ENCODE assay signal across 20 mouse cellular contexts in genomic region chr14:14645084-14645483, GRCm38 (mm10). TPM values are rescaled to one million over a fixed set of nuclear protein-coding genes. Genes with fewer than 3 reads are reported as not detected.
A peak's percentile ranks its signal among the peaks of the same experiment; 100 is the strongest.
DNase-seq lines count a peak whose midpoint lies in the region; ATAC-seq and TF ChIP-seq lines count a peak whose summit lies in the region.
"Had no signal": no experiment of that assay in that cellular context is flagged by ENCODE, and none has a peak within 500 bp of the region (broad histone marks: within the 10 kb centered on the region; RNA-seq: fewer than 3 reads in every experiment).

No protein-coding gene starts in this region.

- TF ChIP-seq EP300 in liver, embryonic 14.5 days (IDR thresholded peaks at IDR 0.05; ENCODE audit: low read depth) = no peak

- peak; percentile 48; the same call in 1 of the 2 replicates for ATAC-seq in liver, embryonic 14.5 days (ENCODE audit: insufficient read depth)
- ATAC-seq in liver, embryonic 11.5 days (replicated peaks; ENCODE audit: low FRiP score) = no peak
- ATAC-seq in common myeloid progenitor, adult 5-6 weeks (replicated peaks; ENCODE audit: low read depth, poor library complexity, severe bottlenecking) = peak; percentile 83
- 0 out of 2 replicates have a peak, but pooled peaks have one; percentile 12 for ATAC-seq in granulocyte monocyte progenitor cell, adult 5-6 weeks (replicated peaks; ENCODE audit: poor library complexity, severe bottlenecking)
- peak; percentile 84 for ATAC-seq in megakaryocyte-erythroid progenitor cell, adult 5-6 weeks (replicated peaks; ENCODE audit: low FRiP score, low TSS enrichment, poor library complexity, severe bottlenecking)
- no peak for ATAC-seq in midbrain, embryonic 11.5 days (ENCODE audit: low FRiP score)
- ATAC-seq: forebrain, embryonic 13.5 days; forebrain, embryonic 15.5 days had no signal

- 16% methylated on average over 3 of the region's 3 CpGs for WGBS in liver, embryonic 14.5 days (ENCODE audit: insufficient replicate concordance)
- WGBS in liver, embryonic 11.5 days = 50% methylated on average over 3 of the region's 3 CpGs
- WGBS in midbrain, embryonic 11.5 days = 63% methylated on average over 3 of the region's 3 CpGs

- H3K27ac ChIP-seq in liver, embryonic 14.5 days = no peak overlapping the region
- no peak overlapping the region for H3K27ac ChIP-seq in liver, embryonic 11.5 days (ENCODE audit: low read depth, low read length)
- H3K27ac ChIP-seq in midbrain, embryonic 11.5 days (ENCODE audit: low read depth, low read length) = no peak overlapping the region
- H3K27ac ChIP-seq: embryonic facial prominence, embryonic 10.5 days; embryonic facial prominence, embryonic 12.5 days; forebrain, embryonic 13.5 days; forebrain, embryonic 15.5 days had no signal

- peaks cover 0 to 3% of the 10 kb centered on the region in 2 experiments; a peak in 1 of 4 replicates for H3K4me1 ChIP-seq in liver, embryonic 14.5 days (replicated peaks; ENCODE audit: control insufficient read depth in 2 of 2, insufficient read depth in 2 of 2, low read length in 1 of 2)
- H3K4me1 ChIP-seq in liver, embryonic 11.5 days (replicated peaks; ENCODE audit: control insufficient read depth, insufficient read depth, low read length) = no peaks in the 10 kb centered on the region
- H3K4me1 ChIP-seq in midbrain, embryonic 11.5 days (ENCODE audit: control insufficient read depth, insufficient read depth, low read length) = no peaks in the 10 kb centered on the region
- H3K4me1 ChIP-seq: forebrain, embryonic 13.5 days; forebrain, embryonic 15.5 days had no signal

- DNase-seq in liver, embryonic 14.5 days (ENCODE audit: low read depth in 3 of 3, low spot score in 3 of 3) = no peak
- DNase-seq in liver, embryonic 11.5 days (ENCODE audit: low spot score) = no peak
- DNase-seq in midbrain, embryonic 11.5 days (ENCODE audit: low spot score, missing footprints) = no peak
- no peak for DNase-seq in spleen, adult 12 weeks (ENCODE audit: low spot score)
- DNase-seq: adrenal gland, adult 2 months; adrenal gland, postnatal 10 days; adrenal gland, postnatal 25 days; cerebellum, adult 11 months; cerebellum, adult 18-20 months; cerebellum, adult 8-10 months; cerebellum, adult 9-11 months; cerebellum, postnatal 14 days; cerebellum, postnatal 36 days had no signal

- no peak overlapping the region for H3K4me2 ChIP-seq in liver, embryonic 14.5 days (ENCODE audit: low read depth)
- no peak overlapping the region for H3K4me2 ChIP-seq in liver, embryonic 11.5 days
- no peak overlapping the region for H3K4me2 ChIP-seq in midbrain, embryonic 11.5 days
- H3K4me2 ChIP-seq: embryonic facial prominence, embryonic 12.5 days; forebrain, embryonic 13.5 days; forebrain, embryonic 15.5 days had no signal

- H3K36me3 ChIP-seq in liver, embryonic 14.5 days (replicated peaks; ENCODE audit: control insufficient read depth, insufficient read depth, low read depth) = no peaks in the 10 kb centered on the region
- H3K36me3 ChIP-seq in liver, embryonic 11.5 days (ENCODE audit: control insufficient read depth, insufficient read depth, low read length) = no peaks in the 10 kb centered on the region
- no peaks in the 10 kb centered on the region for H3K36me3 ChIP-seq in midbrain, embryonic 11.5 days (ENCODE audit: control insufficient read depth, insufficient read depth, low read length)
- H3K36me3 ChIP-seq: embryonic facial prominence, embryonic 10.5 days; embryonic facial prominence, embryonic 12.5 days; forebrain, embryonic 15.5 days had no signal

- no peaks in the 10 kb centered on the region for H3K9me3 ChIP-seq in liver, embryonic 14.5 days (ENCODE audit: control insufficient read depth, low read length)
- H3K9me3 ChIP-seq in liver, embryonic 11.5 days (ENCODE audit: control insufficient read depth, low read length) = no peaks in the 10 kb centered on the region
- no peaks in the 10 kb centered on the region for H3K9me3 ChIP-seq in midbrain, embryonic 11.5 days (ENCODE audit: control insufficient read depth, low read length)
- H3K9me3 ChIP-seq: embryonic facial prominence, embryonic 10.5 days; embryonic facial prominence, embryonic 12.5 days; forebrain, embryonic 13.5 days; forebrain, embryonic 15.5 days had no signal

- no peak for TF ChIP-seq CTCF in liver, embryonic 14.5 days (IDR thresholded peaks at IDR 0.05; ENCODE audit: low read depth)

- H3K9ac ChIP-seq in liver, embryonic 14.5 days (replicated peaks) = no peak overlapping the region
- no peak overlapping the region for H3K9ac ChIP-seq in liver, embryonic 11.5 days (ENCODE audit: low read depth, low read length)
- H3K9ac ChIP-seq in midbrain, embryonic 11.5 days (ENCODE audit: low read length) = no peak overlapping the region
- H3K9ac ChIP-seq: embryonic facial prominence, embryonic 12.5 days; forebrain, embryonic 13.5 days; forebrain, embryonic 15.5 days had no signal

- H3K4me3 ChIP-seq in liver, embryonic 14.5 days (ENCODE audit: insufficient read depth in 1 of 2, low read depth in 2 of 2, low read length in 2 of 2) = no peak overlapping the region
- H3K4me3 ChIP-seq in liver, embryonic 11.5 days (ENCODE audit: low read depth, low read length) = no peak overlapping the region
- H3K4me3 ChIP-seq in midbrain, embryonic 11.5 days (ENCODE audit: low read depth, low read length) = no peak overlapping the region
- H3K4me3 ChIP-seq: embryonic facial prominence, embryonic 10.5 days; embryonic facial prominence, embryonic 12.5 days; forebrain, embryonic 13.5 days; forebrain, embryonic 15.5 days had no signal

- no peaks in the 10 kb centered on the region for H3K27me3 ChIP-seq in liver, embryonic 14.5 days (ENCODE audit: control insufficient read depth, insufficient read depth, low read length)
- H3K27me3 ChIP-seq in liver, embryonic 11.5 days (replicated peaks; ENCODE audit: control insufficient read depth, insufficient read depth, low read length) = no peaks in the 10 kb centered on the region
- no peaks in the 10 kb centered on the region for H3K27me3 ChIP-seq in midbrain, embryonic 11.5 days (ENCODE audit: control insufficient read depth, insufficient read depth, low read length)
- H3K27me3 ChIP-seq: embryonic facial prominence, embryonic 12.5 days; forebrain, embryonic 13.5 days; forebrain, embryonic 15.5 days had no signal

RNA-seq across cellular contexts. Expression of gene Slc4a7, which starts 57.0 kb away (rescaled TPM):
- 1.0 and 1.6 TPM in 2 replicates for polyA plus RNA-seq in liver, embryonic 14.5 days (2012; rRNA removed)
- polyA plus RNA-seq in liver, embryonic 14.5 days (2014; fragmentation: Nextera tagmentation; extraction: Ambion mirVana) = 1.4 and 1.7 TPM in 2 replicates
- polyA plus RNA-seq in liver, embryonic 11.5 days (2014; fragmentation: Nextera tagmentation; extraction: Ambion mirVana) = 8.1 and 9.0 TPM in 2 replicates
- 37.7 and 51.4 TPM in 2 replicates for total RNA-seq in common myeloid progenitor, adult 5-6 weeks (2017)
- 23.8 and 34.5 TPM in 2 replicates for total RNA-seq in granulocyte monocyte progenitor cell, adult 5-6 weeks (2014; fragmentation: Nextera tagmentation)
- 30.9 and 40.2 TPM in 2 replicates for total RNA-seq in granulocyte monocyte progenitor cell, adult 5-6 weeks (2017)
- total RNA-seq in megakaryocyte-erythroid progenitor cell, adult 5-6 weeks (2014; fragmentation: Nextera tagmentation) = 27.1 and 29.8 TPM in 2 replicates
- 32.0 and 35.3 TPM in 2 replicates for total RNA-seq in megakaryocyte-erythroid progenitor cell, adult 5-6 weeks (2017)
- 24.6 and 28.8 TPM in 2 replicates for polyA plus RNA-seq in midbrain, embryonic 11.5 days (2014; fragmentation: Nextera tagmentation; extraction: Ambion mirVana)

Comparison
In these comparisons a context has a peak if more than half of its experiments do, and no peak if none do; other contexts are left out.
1. ATAC-seq: peak in liver, embryonic 14.5 days (single experiment), common myeloid progenitor, adult 5-6 weeks (single experiment), granulocyte monocyte progenitor cell, adult 5-6 weeks (single experiment) and megakaryocyte-erythroid progenitor cell, adult 5-6 weeks (single experiment); none in liver, embryonic 11.5 days (single experiment) and midbrain, embryonic 11.5 days (single experiment).